Mouse (Mus musculus) liver, embryonic 16.5 days (tissue): ENCODE results near the gene Ptpn14. TPM values are rescaled to one million over a fixed set of nuclear protein-coding genes. Genes with fewer than 3 reads are reported as not detected.

Experiments used
- ATAC-seq: fragments of 200-750 bp; cut with Nextera tagmentation; 2 replicates; pipeline ENCODE4 v1.8.0; 2017; ENCODE audit warnings: low read depth, mild to moderate bottlenecking, moderate number of reproducible peaks, moderate library complexity
- H3K27ac ChIP-seq: fragments of 300-500 bp; sonication (generic); 2 replicates; pipeline ENCODE4 v1.5.1; 2014; ENCODE audit warnings: mild to moderate bottlenecking, low read length
- H3K27me3 ChIP-seq: fragments of 300-500 bp; sonication (generic); 2 replicates; pipeline ENCODE4 v1.6.1; 2014; ENCODE audit warnings: low read depth, low read length, mixed read lengths; ENCODE audit not compliant: control insufficient read depth, insufficient read depth
- H3K36me3 ChIP-seq: fragments of 300-500 bp; sonication (generic); 2 replicates; pipeline ENCODE4 v1.6.1; 2014; ENCODE audit warnings: mild to moderate bottlenecking; ENCODE audit not compliant: control insufficient read depth, insufficient read depth
- H3K4me1 ChIP-seq: fragments of 300-500 bp; sonication (generic); 2 replicates; pipeline ENCODE4 v1.6.1; 2014; ENCODE audit warnings: low read depth, low read length, mixed read lengths; ENCODE audit not compliant: control insufficient read depth
- H3K4me2 ChIP-seq: fragments of 300-500 bp; sonication (generic); 2 replicates; pipeline ENCODE4 v1.6.1; 2014; ENCODE audit warnings: low read depth, low read length, mixed read lengths
- H3K4me3 ChIP-seq: fragments of 300-500 bp; sonication (generic); 2 replicates; pipeline ENCODE4 v1.5.1; 2014; ENCODE audit warnings: low read depth, mild to moderate bottlenecking, low read length
- H3K9ac ChIP-seq: fragments of 300-500 bp; sonication (generic); 2 replicates; pipeline ENCODE4 v1.6.1; 2014; ENCODE audit warnings: low read depth, low read length
- H3K9me3 ChIP-seq: fragments of 300-500 bp; sonication (generic); replicated peaks from 2 replicates; pipeline ENCODE4 v1.6.1; 2016; ENCODE audit warnings: low read length; ENCODE audit not compliant: control insufficient read depth
- WGBS: fragments of 180-500 bp; shearing (Covaris S2); extraction: QIAGEN DNeasy Blood & Tissue Kit; methylation state at CpG from one replicate; pipeline ENCODE4 v1.1.7; 2014; ENCODE audit not compliant: insufficient replicate concordance; 5-methylcytosine and 5-hydroxymethylcytosine counted together
- polyA plus RNA-seq: library from polyadenylated mRNA; unstranded; fragments of >200 nt; fragmentation: Nextera tagmentation; extraction: Ambion mirVana; gene quantifications from 2 replicates; pipeline ENCODE4 v1.2.1, GENCODE M21; 2015

The Ptpn14 gene
- polyA plus RNA-seq, 1 experiment from 2014 or later: 0.38 TPM

GRCm38 (mm10) chr1:189824436-189824835 lies 96.4 kb downstream of the Ptpn14 start:
- Histone ChIP-seq H3K27ac (no peak overlapping the region), H3K27me3 (no peaks in the 10 kb centered on the region), H3K4me3 (no peak overlapping the region), H3K4me1 (no peaks in the 10 kb centered on the region), H3K36me3 (no peaks in the 10 kb centered on the region), H3K9me3 (no peaks in the 10 kb centered on the region), H3K4me2 (no peak overlapping the region), H3K9ac (no peak overlapping the region)
- 62% methylated on average over 5 of the region's 5 CpGs for WGBS
- no peak for ATAC-seq

GRCm38 (mm10) chr1:189830391-189830790 lies 102.3 kb downstream of the Ptpn14 start:
- no peaks in the 10 kb centered on the region for H3K9me3 ChIP-seq
- H3K27ac ChIP-seq: no peak overlapping the region
- 62% methylated on average over 4 of the region's 4 CpGs for WGBS
- no peak overlapping the region for H3K4me2 ChIP-seq
- peaks cover 20% of the 10 kb centered on the region for H3K4me1 ChIP-seq
- H3K27me3 ChIP-seq: no peaks in the 10 kb centered on the region
- no peak; the same call in 1 of the 2 replicates for ATAC-seq
- H3K36me3 ChIP-seq: no peaks in the 10 kb centered on the region
- H3K4me3 ChIP-seq: no peak overlapping the region
- no peak overlapping the region for H3K9ac ChIP-seq

DNA sequence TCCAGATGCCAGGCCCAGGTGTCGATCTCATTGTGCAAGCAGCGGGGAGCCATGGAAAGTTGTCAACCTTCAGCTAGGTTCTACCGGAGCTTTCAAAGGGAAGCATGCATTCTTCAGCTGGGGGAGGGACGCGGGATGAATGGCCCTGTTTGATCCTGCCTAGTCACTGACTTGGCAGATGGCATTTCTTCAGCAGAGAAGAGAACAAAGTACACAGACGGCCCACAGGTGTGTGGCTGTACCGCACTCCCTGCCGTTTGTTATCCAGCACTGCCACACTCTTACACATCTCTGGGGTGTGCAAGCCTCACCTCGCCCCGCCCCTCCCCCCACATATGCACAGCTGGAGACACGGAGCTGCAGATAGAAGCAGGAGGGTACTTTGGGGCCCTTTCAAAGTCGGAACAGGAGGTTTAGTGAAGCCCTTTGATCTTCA lies 102.7 kb downstream of the Ptpn14 start:
- H3K4me3 ChIP-seq: no peak overlapping the region
- WGBS: 16% methylated on average over 12 of the region's 12 CpGs
- no peaks in the 10 kb centered on the region for H3K36me3 ChIP-seq
- H3K27me3 ChIP-seq: no peaks in the 10 kb centered on the region
- H3K9me3 ChIP-seq: no peaks in the 10 kb centered on the region
- ATAC-seq: peak; percentile 86
- peak overlapping the region; percentile 21; the same call in 1 of the 2 replicates for H3K4me2 ChIP-seq
- H3K9ac ChIP-seq: no peak overlapping the region
- H3K27ac ChIP-seq: no peak overlapping the region
- H3K4me1 ChIP-seq: peaks cover 20% of the 10 kb centered on the region

GRCm38 (mm10) chr1:189833351-189833750 lies 105.3 kb downstream of the Ptpn14 start:
- no peaks in the 10 kb centered on the region for H3K9me3 ChIP-seq
- H3K4me2 ChIP-seq: no peak overlapping the region
- no peak for ATAC-seq
- H3K27ac ChIP-seq: no peak overlapping the region
- H3K27me3 ChIP-seq: no peaks in the 10 kb centered on the region
- WGBS: 73% methylated on average over 7 of the region's 7 CpGs
- H3K9ac ChIP-seq: no peak overlapping the region
- no peak overlapping the region for H3K4me3 ChIP-seq
- peaks cover 20% of the 10 kb centered on the region for H3K4me1 ChIP-seq
- no peaks in the 10 kb centered on the region for H3K36me3 ChIP-seq

- 83% methylated on average over 13 of the region's 13 CpGs for whole genome bisulfite sequencing
- H3K9ac ChIP-seq: no peak overlapping the region
Measured at GRCm38 (mm10) chr1:189834166-189834565, 106.1 kb downstream of the Ptpn14 start.

GRCm38 (mm10) chr1:189846319-189846718 lies 118.3 kb downstream of the Ptpn14 start:
- H3K4me3 ChIP-seq: no peak overlapping the region
- no peak overlapping the region for H3K9ac ChIP-seq
- peaks cover 2% of the 10 kb centered on the region for H3K4me1 ChIP-seq
- no peak overlapping the region for H3K4me2 ChIP-seq
- H3K36me3 ChIP-seq: no peaks in the 10 kb centered on the region
- WGBS: 37% methylated on average over 2 of the region's 2 CpGs
- no peaks in the 10 kb centered on the region for H3K27me3 ChIP-seq
- H3K27ac ChIP-seq: no peak overlapping the region
- ATAC-seq: no peak; the same call in 1 of the 2 replicates
- no peaks in the 10 kb centered on the region for H3K9me3 ChIP-seq

More at GRCm38 (mm10) chr1:189834166-189834565, 106.1 kb downstream of the Ptpn14 start:
- Histone ChIP-seq H3K27me3 (no peaks in the 10 kb centered on the region), H3K27ac (no peak overlapping the region), H3K36me3 (no peaks in the 10 kb centered on the region), H3K4me1 (peaks cover 20% of the 10 kb centered on the region), H3K4me2 (no peak overlapping the region), H3K4me3 (no peak overlapping the region), H3K9me3 (no peaks in the 10 kb centered on the region)
- ATAC-seq: no peak

GRCm38 (mm10) chr1:189849550-189849949 lies 121.5 kb downstream of the Ptpn14 start:
- Histone ChIP-seq H3K9ac (no peak overlapping the region), H3K36me3 (no peaks in the 10 kb centered on the region), H3K4me2 (no peak overlapping the region), H3K4me1 (peaks cover 2% of the 10 kb centered on the region), H3K4me3 (no peak overlapping the region), H3K27me3 (no peaks in the 10 kb centered on the region), H3K27ac (no peak overlapping the region), H3K9me3 (no peaks in the 10 kb centered on the region)
- ATAC-seq: no peak
- 72% methylated on average over 11 of the region's 11 CpGs for WGBS

DNA sequence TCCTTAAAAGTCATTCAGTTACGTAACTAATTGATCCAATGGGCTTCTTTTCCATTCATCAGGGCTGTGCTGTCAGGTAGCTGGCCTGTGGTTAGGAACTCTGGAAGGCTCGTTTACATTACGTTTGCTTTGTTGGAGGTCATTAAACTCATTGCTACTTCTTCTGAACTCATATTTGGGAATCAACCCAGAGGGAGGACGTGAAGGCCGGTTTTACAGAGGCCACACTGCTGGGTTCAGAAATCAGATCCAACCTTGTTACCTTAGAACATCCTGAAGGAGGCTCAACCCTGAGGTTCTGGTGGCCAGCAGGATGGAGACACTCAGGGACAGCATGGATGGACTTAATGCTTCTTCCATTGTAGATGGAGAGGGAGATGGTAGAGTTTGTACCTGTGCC lies 124.0 kb downstream of the Ptpn14 start:
- H3K27ac ChIP-seq: no peak overlapping the region
- no peaks in the 10 kb centered on the region for H3K36me3 ChIP-seq
- no peak overlapping the region for H3K4me3 ChIP-seq
- no peaks in the 10 kb centered on the region for H3K9me3 ChIP-seq
- H3K4me1 ChIP-seq: no peaks in the 10 kb centered on the region; the same call in none of the 2 replicates
- no peaks in the 10 kb centered on the region for H3K27me3 ChIP-seq
- H3K9ac ChIP-seq: no peak overlapping the region
- no peak overlapping the region for H3K4me2 ChIP-seq
- ATAC-seq: no peak
- WGBS: 64% methylated on average over 5 of the region's 5 CpGs

DNA sequence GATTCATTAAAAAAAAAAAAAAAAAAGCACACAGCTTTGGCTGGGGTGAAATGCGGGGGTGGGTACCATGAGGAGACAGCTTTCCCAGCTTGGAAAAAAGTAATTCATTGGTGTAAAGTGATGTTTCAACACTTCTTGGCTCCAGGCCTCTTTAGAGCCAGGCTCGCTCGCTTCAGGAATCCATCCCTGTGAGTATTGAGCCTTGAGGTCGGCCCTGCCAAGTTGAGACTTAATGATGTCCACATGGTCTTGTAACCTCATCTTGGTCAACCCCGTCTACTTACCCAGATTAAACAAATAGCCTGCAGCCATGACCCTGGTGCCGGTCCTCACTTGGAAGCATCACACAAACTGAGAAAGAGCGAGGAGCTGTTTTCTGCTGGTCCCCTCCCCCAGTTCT lies 124.4 kb downstream of the Ptpn14 start:
- Histone ChIP-seq H3K4me2 (no peak overlapping the region), H3K27me3 (no peaks in the 10 kb centered on the region), H3K27ac (no peak overlapping the region), H3K36me3 (no peaks in the 10 kb centered on the region), H3K4me3 (no peak overlapping the region), H3K9me3 (no peaks in the 10 kb centered on the region), H3K4me1 (no peaks in the 10 kb centered on the region; the same call in none of the 2 replicates), H3K9ac (no peak overlapping the region)
- ATAC-seq: no peak
- 81% methylated on average over 7 of the region's 7 CpGs for WGBS
